Mouse (Mus musculus) kidney, adult 18-20 months (tissue): ENCODE measurements around the gene Csnk2a1.

Source experiments
- DNase-seq: peaks from one replicate; pipeline ENCODE4 v3.0.0; 2021

Gene Csnk2a1

GRCm38 (mm10) chr2:152326654-152327053, 100.0 kb downstream of the Csnk2a1 start:
- no peak for DNase-seq

- DNase-seq, result no peak
Observed at GRCm38 (mm10) chr2:152327980-152328379, 101.3 kb downstream of the Csnk2a1 start.

GRCm38 (mm10) chr2:152330858-152331423, 104.3 kb downstream of the Csnk2a1 start:
- DNase-seq, result no peak
